Mouse (Mus musculus) T-helper 17 cell (primary cell): Measurements from ENCODE around the gene Sept7.

Experiments used
- in situ Hi-C, 2 experiments: fragments of 300-600 bp; cut with MboI, MseI; formaldehyde crosslinking; loops; 1 replicate in 1 of 2; 2 replicates in 1 of 2; pipeline ENCODE4 v1.15.1; 2025; ENCODE audit warnings: high pct_unique_total_duplicates in 2 of 2

Sept7 gene

DNA sequence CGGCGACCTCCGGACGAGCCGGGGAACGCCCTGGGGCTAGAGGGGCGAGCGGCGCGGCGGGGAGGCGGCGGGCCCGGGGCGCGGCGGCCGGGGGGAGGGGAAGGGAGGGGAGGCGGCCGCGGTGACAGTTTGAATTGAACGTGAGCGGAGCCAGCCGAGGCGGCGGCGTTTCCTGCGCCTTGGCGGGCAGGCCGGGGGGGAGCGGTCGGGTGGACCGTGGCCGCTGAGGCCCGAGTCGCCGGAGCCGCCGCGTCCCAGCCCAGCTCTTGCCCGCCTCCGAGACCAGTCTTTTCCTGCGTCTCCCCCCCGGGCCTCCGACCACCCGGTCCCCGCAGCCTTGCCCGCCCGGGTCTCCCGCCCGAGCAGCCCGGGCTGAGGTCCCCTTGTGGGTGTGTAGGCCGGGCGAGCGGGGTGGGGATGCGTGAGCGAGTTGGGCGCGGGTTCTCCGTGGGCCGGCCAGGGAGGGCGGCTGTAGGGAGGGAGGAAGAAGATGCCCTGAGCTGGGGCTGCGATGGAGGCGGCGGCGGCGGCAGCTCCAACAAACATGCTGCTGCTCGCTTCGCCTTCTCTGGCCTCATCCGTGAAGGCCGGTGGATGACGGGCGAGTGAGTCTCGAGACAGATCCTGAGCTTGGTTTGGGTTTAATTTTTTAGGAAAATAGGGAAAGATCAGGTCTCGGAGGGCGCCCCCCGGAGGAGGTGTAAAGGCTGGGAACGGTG, 679 bp downstream of the Sept7 start:
- in situ Hi-C loops = loop anchor here in 1 of 2 experiments (5.0 kb wide), 1 partner anchor 101 kb away; the partner anchor contains the start of gene Herpud2

DNA sequence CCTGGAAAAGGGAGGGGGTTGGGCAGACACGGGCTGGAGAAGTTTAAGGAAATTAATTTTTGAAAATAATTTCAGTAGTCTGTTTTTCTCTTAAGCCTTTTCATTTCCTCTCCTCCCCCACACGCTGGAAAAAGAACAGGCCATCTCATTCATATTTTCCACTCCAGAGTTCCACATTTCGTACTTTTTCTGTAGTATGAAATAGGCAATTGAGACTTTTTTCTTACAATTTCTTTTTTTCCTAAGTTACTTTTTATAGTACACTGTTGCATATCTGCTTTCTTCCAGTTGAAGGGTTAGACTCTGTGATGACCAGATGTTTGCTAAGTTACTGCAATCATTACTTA, 1.2 kb downstream of the Sept7 start:
- in situ Hi-C loops = loop anchor here in 1 of 2 experiments (5.0 kb wide), 1 partner anchor 101 kb away; the partner anchor contains the start of gene Herpud2

DNA sequence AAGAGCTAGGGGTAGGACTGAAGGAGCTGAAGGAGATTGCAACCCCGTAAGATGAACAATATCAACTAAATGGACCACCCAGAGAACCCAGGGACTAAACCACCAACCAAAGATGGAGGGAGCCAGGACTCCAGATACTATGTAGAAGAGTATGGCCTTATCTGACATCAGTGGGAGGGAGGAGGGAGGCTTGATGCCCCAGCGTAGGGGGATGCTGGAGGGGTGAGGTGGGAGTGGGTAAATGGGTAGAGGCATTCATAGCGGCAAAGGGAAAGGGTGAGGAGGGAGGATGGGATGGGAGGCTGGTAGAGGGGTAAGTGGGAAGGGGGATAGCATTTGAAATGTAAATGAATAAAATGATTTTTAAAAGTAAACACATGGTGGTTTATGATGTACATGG, 8.2 kb downstream of the Sept7 start:
- in situ Hi-C loops = no loop called here

DNA sequence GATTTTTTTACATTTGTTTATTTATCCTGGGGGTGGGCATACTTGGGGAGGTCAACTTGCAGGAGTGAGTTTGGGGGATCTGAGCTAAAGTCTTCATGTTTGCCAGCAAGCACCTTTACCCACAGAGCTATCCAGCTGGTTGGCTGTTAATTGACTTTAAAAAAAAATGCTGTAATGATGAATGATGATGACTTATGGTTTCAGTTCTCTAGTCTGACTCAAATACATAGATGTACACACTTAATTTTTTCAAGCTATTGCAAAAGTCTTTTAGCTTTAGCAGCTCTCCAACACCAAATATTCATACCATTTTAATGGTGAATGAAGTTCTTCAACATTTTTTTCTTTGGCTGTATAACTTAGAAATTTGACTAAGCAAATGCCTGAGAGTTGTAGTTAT, 8.7 kb downstream of the Sept7 start:
- in situ Hi-C loops = no loop called here

DNA sequence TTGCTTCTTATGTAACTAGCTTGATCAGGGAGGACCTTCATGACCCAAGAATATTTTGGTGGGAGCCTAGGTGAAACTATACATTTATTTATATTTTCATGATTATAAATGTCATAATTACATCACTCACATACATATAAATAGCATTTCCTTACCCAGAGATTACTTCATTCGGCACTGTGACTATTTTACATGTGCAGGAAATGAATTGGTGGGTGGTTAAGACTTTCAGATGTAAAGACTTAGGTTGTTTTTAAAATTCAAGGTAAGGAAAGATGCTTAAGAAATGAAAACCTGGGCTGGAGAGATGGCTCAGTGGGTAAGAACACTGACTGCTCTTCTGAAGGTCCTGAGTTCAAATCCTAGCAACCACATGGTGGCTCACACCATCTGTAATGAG, 9.8 kb downstream of the Sept7 start:
- in situ Hi-C loops = no loop called here

DNA sequence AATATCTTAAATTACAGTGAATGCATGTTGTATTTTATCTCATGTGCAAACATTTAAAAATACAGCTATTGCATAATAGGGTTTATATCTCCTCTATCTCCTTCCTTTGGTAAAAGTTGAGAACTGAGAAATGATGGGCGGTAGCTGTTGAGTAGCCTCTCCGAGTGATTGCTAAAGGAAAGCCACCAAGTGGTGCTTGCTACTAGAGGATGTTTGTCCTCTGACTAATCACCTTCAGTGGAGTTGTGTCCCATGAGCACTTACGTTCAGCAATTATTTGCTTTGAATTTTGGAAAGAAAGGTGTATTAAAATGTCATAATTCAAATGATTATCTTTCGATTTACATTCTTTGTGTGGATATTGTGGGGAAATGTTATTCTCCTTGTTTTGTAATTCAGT, 13.6 kb downstream of the Sept7 start:
- in situ Hi-C loops = no loop called here

DNA sequence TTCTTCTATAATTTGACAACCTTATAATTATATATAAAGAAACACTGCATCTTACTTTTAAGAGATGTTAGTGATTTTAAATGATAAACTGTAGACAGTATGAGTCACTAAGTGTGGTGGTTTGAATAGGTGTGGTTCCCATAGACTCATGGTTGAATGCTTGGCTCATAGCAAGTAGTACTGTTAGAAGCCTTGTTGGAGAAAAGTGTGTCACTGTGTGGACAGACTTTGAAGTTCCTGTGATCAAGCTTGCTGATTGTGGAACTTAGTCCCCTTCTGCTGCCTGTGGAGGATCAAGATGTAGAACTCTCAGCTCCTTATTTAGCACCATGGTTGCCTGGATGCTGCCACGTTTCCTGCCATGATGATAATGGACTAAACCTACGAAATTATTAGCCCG, 14.9 kb downstream of the Sept7 start:
- in situ Hi-C loops = no loop called here

DNA sequence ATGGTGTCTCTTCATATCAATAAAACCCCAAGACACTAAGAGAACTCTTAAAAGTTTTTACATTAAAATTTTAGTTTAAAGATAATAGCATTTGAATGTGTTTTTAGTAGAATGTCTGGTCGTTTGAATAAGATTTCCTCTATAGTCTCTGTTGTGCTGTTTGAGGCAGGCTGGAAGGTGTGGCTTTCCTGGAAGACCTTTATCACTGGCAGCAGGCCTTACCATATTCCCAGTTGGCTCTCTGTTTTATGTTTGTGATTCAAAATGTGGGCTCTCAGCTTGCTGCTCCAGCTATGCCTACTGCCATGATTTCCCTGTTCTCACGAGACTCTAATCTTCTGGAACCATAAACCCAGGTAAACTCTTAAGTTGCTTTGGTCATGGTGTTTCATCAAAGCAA, 15.3 kb downstream of the Sept7 start:
- in situ Hi-C loops = no loop called here

DNA sequence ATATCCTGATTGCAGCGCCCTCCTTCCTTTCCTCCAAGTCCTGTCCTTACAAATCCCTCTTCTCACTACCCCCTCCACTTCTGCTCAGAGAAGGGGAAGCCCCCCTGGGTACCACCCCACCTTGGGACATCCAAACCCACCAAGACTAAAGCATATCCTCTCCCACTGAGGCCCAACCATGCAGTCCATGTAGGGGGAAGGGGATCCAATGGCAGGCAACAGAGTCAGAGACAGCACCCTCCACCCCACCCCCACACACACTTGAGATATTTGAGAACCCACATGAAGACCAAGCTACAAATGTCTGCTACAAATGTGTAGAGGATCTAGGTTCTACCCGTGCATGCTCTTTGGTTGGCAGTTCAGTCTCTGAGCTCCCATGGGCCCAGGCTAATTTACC, 19.7 kb downstream of the Sept7 start:
- in situ Hi-C loops = loop anchor here in 1 of 2 experiments (10.0 kb wide), 1 partner anchor 117 kb away; the partner anchor contains the start of gene Herpud2

DNA sequence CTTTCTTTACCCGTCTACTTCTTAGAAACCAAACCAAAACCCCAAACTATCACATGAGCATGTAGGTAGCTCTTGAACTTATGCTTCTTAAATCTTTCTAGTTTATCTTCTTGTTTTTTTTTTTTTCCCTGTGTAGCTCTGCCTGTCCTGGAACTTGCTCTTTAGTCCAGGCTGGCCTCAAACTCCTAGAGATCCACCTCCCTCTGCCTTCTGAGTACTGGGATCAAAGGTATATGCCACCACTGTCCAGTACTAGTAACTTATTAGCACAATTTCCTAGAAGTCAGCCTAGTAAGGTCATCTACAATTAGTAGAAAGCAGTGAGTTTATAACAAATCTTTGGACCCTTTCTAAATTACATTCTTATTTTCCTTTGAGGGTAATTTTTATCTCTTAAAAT, 37.6 kb downstream of the Sept7 start:
- in situ Hi-C loops = loop anchor here in 1 of 2 experiments (25.0 kb wide), 1 partner anchor 1748 kb away; the partner anchor contains the start of genes Ncapd3 and Vps26b

DNA sequence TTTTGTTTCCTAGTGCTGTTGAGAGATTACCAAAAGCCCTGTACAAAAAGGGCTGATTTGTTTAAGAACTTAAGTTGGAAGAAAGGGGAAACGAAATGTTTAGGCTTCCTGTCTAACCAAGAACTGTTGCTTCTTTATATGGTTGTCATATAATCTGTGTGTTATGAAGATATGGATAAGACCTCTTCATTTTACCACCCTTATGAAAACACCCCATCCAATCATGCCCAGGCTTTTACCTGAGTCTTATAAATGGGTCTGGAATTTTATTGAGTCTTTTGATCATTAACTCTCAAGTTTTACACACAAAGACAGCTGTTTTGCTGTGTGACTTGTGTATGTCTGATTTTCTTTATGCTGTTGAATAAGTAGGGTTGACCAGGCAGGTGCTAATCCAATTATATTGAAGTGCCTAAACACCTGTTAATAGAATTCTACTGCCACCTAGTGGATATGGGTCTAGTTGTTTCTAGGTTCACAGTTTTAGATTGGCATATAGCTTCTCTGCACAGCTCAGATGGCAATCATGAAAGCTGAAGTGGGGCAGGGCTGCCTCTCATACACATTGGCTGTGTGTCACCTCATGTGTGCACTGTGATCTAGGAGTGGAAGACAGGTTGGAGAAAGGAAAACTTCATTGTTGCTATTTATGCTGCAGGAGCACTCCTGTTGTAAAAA, 57.4 kb downstream of the Sept7 start:
- in situ Hi-C loops = loop anchor here (5.0 kb wide), 2 partner anchors 137 to 152 kb away; no protein-coding TSS in a partner anchor

DNA sequence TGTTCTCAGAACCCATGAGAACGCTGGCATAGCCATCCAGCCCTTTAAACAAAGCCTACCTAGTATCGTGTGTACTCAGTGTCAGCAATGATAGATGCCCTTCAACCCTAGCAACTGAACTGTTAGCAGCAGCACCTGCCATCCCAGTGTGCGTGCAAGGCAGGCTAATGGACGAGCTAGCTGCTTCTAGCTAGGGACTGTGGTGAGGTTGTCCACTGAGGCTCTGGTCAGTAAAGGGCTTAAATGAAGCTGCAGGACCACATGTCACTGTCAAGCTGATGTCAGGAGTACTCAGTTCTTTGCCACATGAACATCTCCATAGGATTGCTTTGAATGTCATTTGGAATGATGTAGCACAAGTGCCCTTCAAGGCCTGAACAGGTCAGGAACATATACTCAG, 62.1 kb downstream of the Sept7 start:
- in situ Hi-C loops = loop anchor here in 1 of 2 experiments (5.0 kb wide), 1 partner anchor 142 kb away; no protein-coding TSS in a partner anchor

DNA sequence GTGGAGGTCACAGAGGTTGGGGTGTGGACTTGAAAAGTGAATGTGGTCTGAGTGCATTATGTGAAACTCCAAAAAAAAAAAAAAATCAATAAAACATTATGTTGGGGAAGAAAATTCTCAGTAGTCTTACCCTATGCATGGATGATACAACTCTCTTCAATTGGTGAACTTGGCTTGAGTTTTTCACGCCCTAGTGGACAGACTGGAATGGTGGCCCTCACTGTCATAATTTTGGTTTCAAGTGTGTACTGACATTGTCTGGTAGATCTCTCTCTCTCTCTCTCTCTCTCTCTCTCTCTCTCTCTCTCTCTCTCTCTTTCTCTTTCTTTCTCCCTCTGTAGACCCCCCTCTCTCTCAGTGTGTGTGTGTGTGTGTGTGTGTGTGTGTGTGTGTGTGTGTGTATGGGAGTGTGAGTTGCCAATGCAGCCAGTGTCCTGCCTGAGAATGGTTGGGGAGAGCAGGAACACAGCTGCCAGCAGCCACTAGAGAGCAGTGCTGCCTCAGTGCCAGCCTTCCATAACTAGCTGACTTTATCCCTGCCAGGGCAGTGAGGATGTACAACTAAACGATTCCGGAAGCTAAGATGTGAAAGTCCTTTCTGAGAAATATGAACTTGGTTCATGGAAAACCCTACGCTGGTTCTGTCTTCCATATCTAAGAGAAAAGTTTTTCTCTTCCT, 65.7 kb downstream of the Sept7 start:
- in situ Hi-C loops = no loop called here

DNA sequence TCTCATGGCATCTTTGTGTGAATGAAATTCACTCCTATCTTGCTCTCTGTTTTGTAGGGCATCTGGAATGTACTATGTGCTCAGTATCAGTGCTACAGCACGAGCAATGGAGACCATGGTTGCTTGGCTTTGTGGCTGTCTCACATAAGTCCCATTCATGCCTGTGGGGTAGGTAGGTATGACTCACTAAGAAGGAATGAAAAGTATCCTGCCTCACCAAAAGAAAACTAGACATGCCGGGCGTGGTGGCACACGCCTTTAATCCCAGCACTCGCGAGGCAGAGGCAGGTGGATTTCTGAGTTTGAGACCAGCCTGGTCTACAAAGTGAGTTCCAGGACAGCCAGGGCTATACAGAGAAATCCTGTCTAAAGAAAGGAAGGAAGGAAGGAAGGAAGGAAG, 67.4 kb downstream of the Sept7 start:
- in situ Hi-C loops = loop anchor here (5.0 to 10.0 kb wide), 2 partner anchors 273 to 545 kb away; partner anchors contain the start of gene Tbx20 (in 1 of the 2)

DNA sequence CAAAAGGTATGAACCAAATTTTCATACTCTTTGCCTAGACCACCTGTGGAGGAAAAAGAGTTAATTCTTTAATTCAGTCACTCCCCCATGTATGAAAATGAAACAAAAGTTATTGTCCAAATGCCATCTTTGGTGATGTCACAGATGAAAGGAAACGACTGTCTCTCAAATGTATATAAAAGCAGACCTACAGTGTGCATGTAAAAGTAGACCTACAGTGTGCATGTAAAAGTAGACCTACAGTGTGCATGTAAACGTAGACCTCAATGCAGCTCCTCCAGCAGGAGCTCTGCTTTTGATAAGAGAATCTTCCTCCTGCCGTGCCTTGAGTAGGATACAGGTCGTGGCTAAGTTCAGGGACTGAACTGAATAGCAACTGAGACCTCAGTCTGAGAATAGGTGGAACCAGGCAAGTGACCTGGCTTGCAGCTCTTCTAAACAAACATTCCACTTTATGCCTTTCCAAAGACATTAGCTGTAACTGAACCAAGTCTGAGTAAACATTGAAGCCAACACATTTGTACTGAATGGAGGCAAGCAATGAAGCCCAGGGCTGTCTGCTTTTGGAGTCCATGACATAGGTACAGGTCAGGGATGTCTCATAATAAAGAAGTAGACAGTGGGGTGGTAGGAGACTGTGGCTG, 75.6 kb downstream of the Sept7 start:
- in situ Hi-C loops = loop anchor here in 1 of 2 experiments (10.0 to 25.0 kb wide), 2 partner anchors 259 to 553 kb away; partner anchors contain the start of gene Tbx20

DNA sequence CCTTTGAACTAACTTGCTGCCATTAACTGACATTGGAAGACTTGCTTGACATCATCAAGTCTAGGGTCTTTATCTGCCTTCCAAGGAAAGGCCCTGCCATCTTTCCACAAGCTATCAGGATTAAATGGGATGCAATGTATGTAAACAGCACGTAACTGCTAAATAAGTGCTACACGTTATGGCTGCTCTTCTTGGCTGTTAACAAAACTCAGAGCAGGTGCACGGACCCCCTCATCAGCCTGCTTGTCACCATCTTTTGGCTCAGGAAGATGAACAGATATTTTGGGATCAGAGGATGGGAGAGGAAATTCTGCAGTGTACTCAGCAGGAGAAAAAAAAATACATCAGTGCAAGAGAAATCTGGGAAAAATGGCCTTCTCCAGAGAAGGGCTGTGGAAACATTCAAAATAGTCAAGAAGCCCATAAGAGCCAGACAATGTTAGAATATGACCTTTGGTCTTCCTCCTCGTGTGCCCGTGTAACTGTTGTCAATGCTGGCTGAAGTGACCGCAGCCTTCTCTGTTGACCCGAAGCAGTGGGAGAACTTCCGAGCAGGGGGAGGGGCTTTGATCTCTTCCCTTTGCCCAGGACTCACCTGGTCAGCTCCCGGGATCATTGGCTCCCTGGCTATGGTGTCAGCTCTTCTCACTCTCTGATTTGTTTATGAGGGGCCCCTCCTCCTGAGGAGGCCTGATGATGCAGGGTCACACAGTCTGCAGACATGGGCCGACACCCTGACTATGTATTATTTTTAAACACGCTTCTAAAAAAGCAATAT, 76.9 kb downstream of the Sept7 start:
- in situ Hi-C loops = loop anchor here in 1 of 2 experiments (10.0 to 25.0 kb wide), 2 partner anchors 258 to 554 kb away; partner anchors contain the start of gene Tbx20

DNA sequence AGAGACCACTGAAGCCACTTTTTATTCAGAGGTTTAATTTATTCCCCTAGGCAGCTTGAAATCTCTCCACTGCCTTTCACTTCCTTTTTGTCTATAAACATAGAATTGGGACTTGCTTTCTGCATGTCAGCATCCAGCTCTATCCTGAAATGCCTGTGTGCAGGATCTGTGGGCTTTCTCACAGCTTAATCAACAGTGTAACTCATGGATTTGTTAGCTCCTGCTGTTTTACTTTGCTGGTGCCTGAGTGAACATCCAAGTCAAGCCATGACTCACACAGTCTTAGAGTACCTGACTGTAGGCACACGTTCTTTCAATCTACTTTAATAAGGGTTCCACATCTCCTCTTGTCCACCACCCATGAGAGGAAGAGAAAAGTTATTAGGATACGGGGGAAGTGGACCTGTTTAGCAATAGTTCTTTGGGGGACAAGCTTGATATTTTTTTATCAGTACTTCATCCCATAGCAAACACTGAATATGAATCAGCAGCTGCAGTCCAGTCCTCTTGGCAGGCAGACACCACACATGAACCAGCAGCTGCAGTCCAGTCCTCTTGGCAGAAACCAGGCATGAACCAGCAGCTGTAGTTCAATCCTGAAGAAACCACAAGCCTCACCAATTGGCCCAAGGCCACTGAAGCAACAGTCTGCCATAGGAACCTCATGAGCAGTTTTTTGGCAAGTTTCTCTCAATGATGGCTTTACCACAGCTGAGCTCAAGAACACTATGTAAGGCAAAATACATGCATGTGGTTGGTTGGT, 85.4 kb downstream of the Sept7 start:
- in situ Hi-C loops = loop anchor here in 1 of 2 experiments (25.0 kb wide), 1 partner anchor 250 kb away; no protein-coding TSS in a partner anchor

DNA sequence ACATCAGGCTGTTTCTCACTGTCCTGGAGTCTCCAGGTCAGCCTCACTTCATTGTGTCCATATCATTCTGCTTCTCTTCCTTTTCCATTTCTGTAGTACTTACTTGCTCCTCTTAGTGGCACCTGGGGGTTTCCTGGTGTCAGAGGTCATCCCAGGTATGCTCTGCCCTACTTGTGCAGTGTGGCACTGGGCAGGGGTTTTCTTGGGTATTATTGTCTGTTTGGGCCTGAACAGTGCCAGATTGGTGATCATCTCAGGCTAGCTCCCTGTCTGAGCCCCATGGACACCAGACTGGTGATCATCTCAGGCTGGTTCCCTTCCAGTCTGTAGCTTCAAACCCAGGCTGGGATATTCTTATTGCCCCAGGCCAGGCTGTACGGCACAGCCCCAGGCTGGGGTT, 88.2 kb downstream of the Sept7 start:
- in situ Hi-C loops = loop anchor here (5.0 to 25.0 kb wide), 3 partner anchors 37 to 1184 kb away; no protein-coding TSS in a partner anchor

DNA sequence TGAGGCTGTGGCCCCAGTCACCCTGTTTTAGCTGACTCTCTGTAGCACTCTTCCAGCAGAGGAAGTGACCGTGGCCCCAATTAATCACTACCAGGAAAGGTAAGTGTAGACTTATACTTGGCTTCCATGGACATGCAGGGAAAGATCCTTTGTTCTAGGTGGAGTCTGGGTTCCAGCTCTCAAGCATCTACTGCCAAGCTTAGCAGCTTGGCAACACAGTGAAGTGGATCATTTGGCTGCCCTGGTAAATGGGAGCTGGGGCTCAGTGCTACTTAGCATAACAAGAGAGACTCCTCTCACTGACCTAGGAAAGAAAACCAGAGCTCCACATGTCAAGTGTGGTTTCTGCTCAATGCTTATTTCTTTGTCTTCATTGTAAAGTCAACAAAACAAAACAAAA, 101.5 kb downstream of the Sept7 start:
- in situ Hi-C loops = no loop called here

DNA sequence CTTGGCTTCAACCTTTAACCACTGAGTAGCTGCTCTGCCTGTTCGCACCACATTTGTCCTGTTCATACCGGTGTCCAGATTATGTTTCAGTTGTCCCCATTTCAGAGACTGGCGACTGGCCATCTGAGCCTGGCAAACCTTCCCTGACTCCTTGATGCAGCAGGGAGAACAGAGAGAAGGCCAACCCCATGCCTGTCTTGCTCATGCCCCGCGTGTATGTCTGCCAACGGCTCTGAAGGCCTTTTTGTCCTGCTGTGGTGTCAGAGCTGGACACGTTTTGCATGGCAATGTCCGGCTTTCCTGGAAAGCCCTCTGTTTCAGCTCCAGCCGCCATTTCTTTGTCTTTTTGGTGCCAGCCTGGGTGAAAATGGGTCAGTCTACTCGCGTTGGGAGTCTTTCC, 103.6 kb downstream of the Sept7 start:
- in situ Hi-C loops = no loop called here
